Mouse (Mus musculus) naive thymus-derived CD4-positive, alpha-beta T cell, adult 2 months (primary cell): ENCODE data around the gene Ttc30a1.

Experiments used
- DNase-seq: peaks from one replicate; pipeline ENCODE4 v3.0.0-alpha.2; 2011; ENCODE audit warnings: low read depth

Ttc30a1 gene

GRCm38 (mm10) chr2:75930941-75931340, 50.8 kb downstream of the Ttc30a1 start:
- no peak for DNase-seq

DNA sequence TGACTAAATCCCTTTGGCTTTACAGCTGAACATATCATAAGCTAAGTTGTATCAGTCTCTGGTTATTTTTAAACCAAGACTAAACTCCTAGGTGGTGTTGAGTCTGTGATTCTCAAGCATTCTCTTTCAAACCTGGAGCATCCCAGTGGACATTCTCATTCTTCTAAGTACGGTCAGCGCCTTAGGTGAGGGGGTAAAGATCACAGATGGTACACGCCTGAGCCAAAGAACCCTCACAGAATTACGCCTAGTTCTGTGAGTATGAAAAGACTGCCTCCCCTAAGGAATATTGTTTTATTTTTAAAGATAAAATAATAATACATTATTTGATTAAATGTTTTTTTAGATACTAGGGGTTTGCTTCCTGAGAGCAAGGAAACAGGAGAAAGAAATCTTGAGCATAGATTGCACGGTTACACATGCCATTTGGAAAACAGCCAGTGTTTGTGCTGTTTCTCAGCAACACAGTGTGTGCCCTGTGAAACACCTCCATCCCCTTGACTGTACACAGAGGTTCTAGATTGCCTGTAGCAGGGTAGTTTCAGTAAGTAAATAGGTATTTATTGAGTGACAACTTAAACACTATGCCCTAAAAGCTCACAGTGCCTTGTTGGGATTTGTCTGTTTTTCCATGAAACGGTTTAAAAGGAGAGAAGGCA, 51.9 kb downstream of the Ttc30a1 start:
- no peak for DNase-seq

DNA sequence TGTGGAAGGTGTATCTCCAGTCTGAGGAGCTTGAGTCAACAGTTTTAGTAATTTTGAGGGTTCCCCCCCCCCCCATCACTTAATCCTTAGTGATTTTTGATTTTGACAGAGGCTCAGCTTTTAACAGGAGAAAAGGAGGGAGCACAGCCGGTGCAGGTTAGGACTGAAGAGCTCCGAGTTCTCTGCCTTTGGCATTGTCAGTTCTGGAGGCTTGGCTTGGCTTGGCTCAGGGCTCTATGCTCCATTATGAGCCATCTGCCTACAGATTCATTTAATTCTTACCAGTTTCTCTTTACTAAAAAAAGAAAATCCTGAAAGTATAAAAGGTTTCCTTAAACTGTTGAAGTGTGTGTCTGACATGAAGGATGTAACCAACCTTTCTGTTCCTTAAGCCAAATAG, 52.6 kb downstream of the Ttc30a1 start:
- no peak for DNase-seq
